Mouse (Mus musculus) cortical plate, adult 2 months (tissue): ENCODE measurements around the gene Mcl1.

Experiments
- CTCF ChIP-seq: fragments of 200-500 bp; IDR thresholded peaks from 2 replicates; pipeline ENCODE4 v1.5.1; 2011; ENCODE audit warnings: mild to moderate bottlenecking, control low read depth, low read length; ENCODE audit not compliant: insufficient read depth; ENCODE audit errors: extremely low read depth
- POLR2A ChIP-seq: fragments of 200-500 bp; IDR thresholded peaks from 2 replicates; pipeline ENCODE4 v1.6.1; 2011; ENCODE audit warnings: mild to moderate bottlenecking, low read length, control low read depth; ENCODE audit not compliant: insufficient read depth; ENCODE audit errors: extremely low read depth

GRCm38 (mm10) chr3:95661945-95662715 lies 3.5 kb downstream of the Mcl1 start:
- TF ChIP-seq CTCF = no peak
- no peak for TF ChIP-seq POLR2A
